Mouse (Mus musculus) neural tube, embryonic 11.5 days (tissue): ENCODE results near the gene Taf11. TPM values are rescaled to one million over a fixed set of nuclear protein-coding genes. Genes with fewer than 3 reads are reported as not detected.

ENCODE experiments used
- polyA plus RNA-seq: library from polyadenylated mRNA; unstranded; fragments of >200 nt; fragmentation: Nextera tagmentation; extraction: Ambion mirVana; gene quantifications from 2 replicates; pipeline ENCODE4 v1.2.1, GENCODE M21; 2014

Gene Taf11
- polyA plus RNA-seq, 1 experiment from 2014 or later: 76.1 TPM

Other genes starting within 250 kb of the Taf11 start
- gene Spdef, start 180.9 kb downstream of the Taf11 start, polyA plus RNA-seq: not detected in 2 replicates
- gene D17Wsu92e, start 89.2 kb downstream of the Taf11 start, polyA plus RNA-seq: 12.6 and 14.1 TPM in 2 replicates
- gene Snrpc, start 71.7 kb downstream of the Taf11 start, polyA plus RNA-seq: 350 and 368 TPM in 2 replicates
- 7.6 and 7.8 TPM in 2 replicates for gene Uhrf1bp1, start 53.4 kb downstream of the Taf11 start, polyA plus RNA-seq
- 43.1 and 46.9 TPM in 2 replicates for gene Anks1, start 538 bp downstream of the Taf11 start, polyA plus RNA-seq
- gene Tcp11, start 170.8 kb upstream of the Taf11 start, polyA plus RNA-seq: 0.69 and 0.76 TPM in 2 replicates
- 8.7 and 9.4 TPM in 2 replicates for gene Scube3, start 232.3 kb upstream of the Taf11 start, polyA plus RNA-seq